Mouse (Mus musculus): ENCODE measurements around the gene Blvrb.

DNA sequence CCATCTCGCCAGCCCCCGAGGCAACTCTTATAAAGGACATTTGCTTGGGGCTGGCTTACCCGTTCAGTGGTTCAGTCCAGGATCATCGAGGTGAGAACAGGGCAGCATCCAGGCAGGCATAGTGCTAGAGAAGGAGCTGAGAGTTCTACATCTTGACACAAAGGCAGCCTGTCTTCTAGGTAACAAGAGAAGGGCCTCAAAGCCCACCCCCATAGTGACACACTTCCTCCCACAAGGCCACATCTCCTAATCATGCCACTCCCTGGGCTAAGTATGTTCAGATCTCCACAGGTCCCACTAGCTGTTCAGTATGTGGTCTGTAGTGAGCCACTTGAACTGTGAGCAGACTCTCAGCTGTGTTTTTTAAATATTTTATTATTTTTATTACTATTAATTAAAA is 36.1 kb downstream of the Blvrb start:
- TF ChIP-seq EP300 (IDR thresholded peaks at IDR 0.05; ENCODE audit: insufficient read depth, low read depth, low read length) (no peak), CTCF (IDR thresholded peaks at IDR 0.05) (no peak)

All from heart, adult 2 months (tissue).